Mouse (Mus musculus): ENCODE measurements around the gene Cylc1. TPM values are rescaled to one million over a fixed set of nuclear protein-coding genes. Genes with fewer than 3 reads are reported as not detected.

Gene Cylc1
- polyA plus RNA-seq (2021; fragmentation: Nextera tagmentation): not detected in 2 replicates
- long read RNA-seq, experiment 1: 0 reads
- long read RNA-seq, experiment 2: 0 reads

GRCm38 (mm10) chrX:111110118-111110517 is at the start of gene Cylc1:
TSS of gene Cylc1 (plus strand) at chrX:111110418.

GRCm38 (mm10) chrX:111168040-111168439 is 57.8 kb downstream of the Cylc1 start, which contains the start of gene Gm10112:
TSS of gene Gm10112 (plus strand) at chrX:111168340.

Other genes starting within 250 kb of the Cylc1 start
- not detected in 2 replicates for gene Gm10112, start 57.9 kb downstream of the Cylc1 start, polyA plus RNA-seq (2021; fragmentation: Nextera tagmentation)

Measured in left cerebral cortex, adult 6 months (tissue).